Mouse (Mus musculus) testis, adult 2 months (tissue): Measurements from ENCODE around the gene Neurl2.

Experiments
- CTCF ChIP-seq: fragments of 200-500 bp; IDR thresholded peaks from 2 replicates; pipeline ENCODE4 v1.5.1; 2012; ENCODE audit warnings: low read depth, mild to moderate bottlenecking, inconsistent platforms, low read length, moderate library complexity; ENCODE audit not compliant: control insufficient read depth, insufficient read depth, insufficient replicate concordance
- POLR2A ChIP-seq: fragments of 200-500 bp; IDR thresholded peaks from 2 replicates; pipeline ENCODE4 v1.6.1; 2012; ENCODE audit warnings: low read depth, mild to moderate bottlenecking, inconsistent platforms, low read length, moderate library complexity; ENCODE audit not compliant: control insufficient read depth

DNA sequence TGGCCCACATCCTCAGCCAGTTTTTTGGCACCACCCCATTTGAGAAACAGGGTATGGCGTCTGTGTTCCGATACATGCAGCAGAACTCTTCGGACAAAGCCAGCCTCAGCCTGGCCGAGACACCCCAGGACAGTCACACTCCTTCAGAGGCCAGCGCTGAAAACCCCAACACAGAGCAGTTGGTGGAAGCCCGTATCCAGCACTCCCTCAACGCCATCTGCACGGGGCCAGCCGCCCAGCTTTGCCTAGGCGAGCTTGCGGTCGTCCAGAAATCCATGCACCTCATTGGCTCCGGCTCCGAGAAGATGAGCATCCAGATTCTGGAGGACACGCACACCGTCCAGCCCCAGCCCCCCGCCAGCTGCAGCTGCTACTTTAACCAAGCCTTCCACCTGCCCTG lies 7.7 kb downstream of the Neurl2 start:
- TF ChIP-seq CTCF (no peak), POLR2A (no peak)
